Mouse (Mus musculus): ENCODE results near the gene Uhrf1bp1.

The Uhrf1bp1 gene

DNA sequence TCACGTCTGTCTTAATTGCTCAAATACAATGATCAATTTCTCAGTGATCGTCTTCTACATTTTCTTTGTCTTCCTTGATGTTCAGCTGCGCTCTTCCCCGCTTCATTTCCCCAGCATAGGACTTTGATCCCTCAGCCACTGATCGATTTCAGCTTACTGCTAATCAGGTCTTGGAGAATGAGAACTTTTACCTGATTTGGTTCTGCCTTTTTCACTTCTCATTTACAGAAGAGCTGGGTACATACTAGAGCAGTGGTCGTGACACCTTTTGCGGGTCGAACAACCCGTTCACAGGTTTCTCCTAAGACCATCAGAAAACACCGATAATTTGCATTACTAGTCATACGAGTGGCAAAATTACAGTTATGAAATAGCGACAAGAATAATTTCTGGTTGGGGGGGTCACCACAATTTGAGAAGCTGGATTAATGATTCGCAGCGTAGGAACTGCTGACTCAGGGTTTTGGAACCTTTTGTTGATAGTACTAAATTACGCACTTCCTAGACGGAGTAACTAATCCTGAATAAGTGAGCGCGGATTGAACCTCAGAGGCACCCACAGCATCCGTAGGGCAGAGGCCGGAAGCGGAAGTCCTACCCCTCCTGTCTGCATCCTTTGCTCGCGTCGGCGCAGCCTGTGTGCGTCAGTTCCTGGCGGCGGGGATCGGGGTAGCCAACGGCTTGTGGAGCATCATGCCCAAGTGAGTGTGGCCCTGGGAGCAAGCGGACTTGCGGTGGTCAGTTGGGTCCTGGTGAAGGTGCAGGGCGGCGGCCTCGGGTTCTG, 16.6 kb upstream of the Uhrf1bp1 start:
- CTCF ChIA-PET = interaction anchor here (0.6 to 1.7 kb wide), 4 partner anchors 12 to 96 kb away, joined by 3 to 10 read pairs (median 4); no protein-coding TSS in a partner anchor

DNA sequence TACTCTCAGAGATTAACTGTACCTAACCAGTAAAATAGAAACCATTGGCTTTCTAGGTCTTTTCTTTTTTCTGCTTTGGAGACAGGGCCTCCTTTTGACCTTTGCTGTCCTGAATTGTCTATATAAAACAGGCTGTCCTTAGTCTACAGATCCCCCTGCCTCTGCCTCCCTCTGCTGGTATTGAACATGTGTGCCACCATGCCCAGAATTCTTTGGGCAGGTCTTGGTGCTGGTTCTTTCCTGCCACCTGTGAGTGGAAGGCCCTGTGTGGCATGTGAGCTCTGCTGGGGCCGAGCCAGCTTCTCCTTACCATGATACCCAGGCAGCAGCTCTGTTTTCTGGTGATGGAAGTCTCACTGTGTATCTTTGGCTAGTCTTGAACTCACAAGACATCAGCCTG, 7.9 kb upstream of the Uhrf1bp1 start:
- CTCF ChIA-PET = interaction anchor here (0.5 kb wide), 1 partner anchor 124 kb away, joined by 3 read pairs; no protein-coding TSS in a partner anchor

DNA sequence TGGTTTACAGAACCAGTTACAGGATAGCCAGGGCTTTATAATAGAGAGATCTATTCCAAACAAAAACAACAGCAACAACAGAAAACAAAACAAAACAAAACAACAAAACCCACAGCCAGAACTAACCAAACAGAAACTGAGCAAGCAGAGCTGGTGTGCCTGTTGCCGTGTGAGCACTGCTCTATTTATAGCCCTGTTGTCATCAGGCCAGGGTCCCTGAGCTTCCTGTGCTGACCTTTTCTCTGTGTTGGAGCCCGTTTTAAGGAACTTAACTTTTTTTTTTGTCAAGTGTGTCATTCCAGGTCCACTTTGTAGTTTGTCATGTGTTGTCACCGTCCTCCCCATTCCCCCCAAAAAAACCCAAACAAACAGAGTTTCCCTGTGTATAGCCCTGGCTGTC, 5.2 kb upstream of the Uhrf1bp1 start:
- CTCF ChIA-PET = no interaction called here

DNA sequence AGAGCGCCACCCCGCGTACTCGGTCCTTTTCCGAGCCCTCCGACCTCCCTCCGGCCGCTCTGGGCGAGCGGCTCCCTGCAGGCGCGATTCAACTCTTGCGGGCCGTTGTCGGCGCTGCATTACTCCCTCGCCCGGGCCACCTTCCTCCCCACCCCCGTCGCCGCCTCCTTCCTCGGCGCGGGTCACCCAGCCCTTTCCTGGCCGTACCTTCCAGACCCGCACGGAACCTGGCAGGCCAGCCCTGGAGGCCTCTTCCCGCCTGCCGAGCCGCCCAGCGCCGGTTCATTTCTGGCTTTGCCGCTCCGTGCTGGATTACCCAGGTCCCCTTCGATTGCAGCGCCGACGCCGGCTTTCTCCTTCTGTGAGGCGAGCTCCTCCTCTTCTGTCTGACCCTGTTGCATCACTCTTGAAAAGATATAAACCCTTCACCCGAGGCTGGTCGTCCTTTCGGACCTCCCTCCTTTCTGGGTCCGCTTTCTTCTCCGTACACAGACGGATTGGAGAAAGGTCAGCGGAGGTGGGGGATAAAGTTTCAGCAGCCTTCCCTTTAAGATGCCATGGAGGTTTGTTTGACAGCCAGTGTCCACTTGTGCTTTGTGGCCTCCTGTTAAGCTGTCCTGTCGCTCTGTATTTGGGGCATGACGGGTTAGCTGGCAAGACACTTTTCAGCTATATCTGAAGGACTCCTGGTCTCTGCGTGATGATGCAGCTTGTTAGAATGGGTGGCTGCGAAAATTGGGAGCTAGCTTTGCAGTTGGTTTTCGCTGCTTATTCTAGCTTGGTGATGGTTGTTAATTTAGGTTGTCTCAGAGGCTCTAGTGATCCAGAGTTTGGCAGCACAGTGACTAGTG, 782 bp downstream of the Uhrf1bp1 start:
- CTCF ChIA-PET = interaction anchor here (0.6 kb wide), 1 partner anchor 64 kb away, joined by 3 read pairs; no protein-coding TSS in a partner anchor

DNA sequence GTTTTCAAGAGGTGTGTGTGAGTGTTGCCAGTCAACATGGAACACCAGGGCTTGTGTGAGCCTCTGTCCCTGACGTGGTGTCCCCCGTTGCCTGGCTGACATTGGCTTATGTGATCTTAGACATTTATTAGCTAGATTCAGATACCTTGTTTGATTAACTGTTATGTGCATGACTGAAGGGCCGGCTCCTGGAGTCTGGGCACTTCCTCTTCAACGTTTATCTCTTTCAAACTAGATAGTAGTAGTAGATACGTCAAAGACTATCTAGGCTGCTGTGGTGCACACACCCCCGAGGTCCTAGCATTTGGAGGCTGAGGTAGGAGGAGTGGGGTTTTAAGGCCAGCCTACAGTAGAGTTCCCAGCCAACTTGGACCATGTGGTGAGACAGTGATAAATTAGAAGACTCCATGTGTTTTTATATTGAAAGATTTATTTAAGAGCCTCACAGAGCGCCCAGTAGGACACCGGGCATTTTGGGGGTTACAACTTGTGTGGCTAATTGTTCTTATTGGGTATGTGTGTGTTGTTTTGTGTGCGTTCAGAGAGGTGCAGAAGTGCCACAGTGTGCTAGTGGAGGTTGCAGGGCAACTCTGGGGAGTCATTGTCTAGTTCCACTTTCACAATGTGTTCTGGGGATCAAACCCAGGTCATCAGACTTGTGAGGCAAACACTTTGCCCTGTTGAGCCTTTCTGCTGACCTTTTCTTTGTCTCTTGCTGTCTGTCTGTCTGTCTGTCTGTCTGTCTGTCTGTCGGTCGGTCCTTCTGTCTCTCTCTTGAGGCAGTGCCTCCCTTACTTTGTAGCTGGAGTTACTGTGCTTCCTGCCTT, 1.6 kb downstream of the Uhrf1bp1 start:
- CTCF ChIA-PET = no interaction called here

DNA sequence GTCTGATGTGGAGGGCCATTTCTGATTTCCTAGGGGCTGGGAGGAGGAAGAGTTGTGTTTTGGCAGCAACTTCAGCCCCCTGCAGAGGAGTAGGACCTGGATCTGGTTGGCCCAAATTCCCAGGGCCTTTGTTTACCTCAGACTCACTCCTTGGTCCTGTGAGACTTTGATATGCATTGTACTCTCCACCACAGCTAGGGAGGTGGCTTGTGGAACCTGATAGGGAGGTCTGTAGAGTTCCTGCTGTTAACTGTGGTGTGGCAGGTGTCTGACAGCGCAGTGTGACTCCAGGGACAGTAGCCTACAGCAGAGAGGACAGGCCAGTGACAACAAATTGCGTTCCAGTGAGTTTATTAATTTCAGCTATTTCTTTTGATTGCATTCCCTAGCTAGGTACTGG, 2.9 kb downstream of the Uhrf1bp1 start:
- CTCF ChIA-PET = no interaction called here

DNA sequence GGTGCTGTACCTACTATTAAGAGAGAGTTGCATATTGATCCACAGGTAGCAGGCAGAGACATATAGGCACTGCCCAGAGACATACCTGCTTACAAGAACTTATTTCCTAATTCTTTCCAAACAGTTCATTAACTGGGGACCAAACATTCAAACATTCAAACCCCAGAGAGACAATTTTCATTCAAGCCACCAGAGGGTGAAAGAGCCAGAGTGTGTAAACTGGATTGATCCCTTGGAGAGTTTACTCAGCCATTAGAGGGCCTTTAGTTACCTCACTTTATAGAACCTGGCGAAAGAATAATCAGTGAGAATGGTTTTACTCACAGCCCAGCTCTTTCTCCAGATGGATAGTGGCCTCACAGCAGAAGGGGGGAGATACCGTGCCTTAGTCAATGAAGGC, 9.2 kb downstream of the Uhrf1bp1 start:
- CTCF ChIA-PET = no interaction called here

DNA sequence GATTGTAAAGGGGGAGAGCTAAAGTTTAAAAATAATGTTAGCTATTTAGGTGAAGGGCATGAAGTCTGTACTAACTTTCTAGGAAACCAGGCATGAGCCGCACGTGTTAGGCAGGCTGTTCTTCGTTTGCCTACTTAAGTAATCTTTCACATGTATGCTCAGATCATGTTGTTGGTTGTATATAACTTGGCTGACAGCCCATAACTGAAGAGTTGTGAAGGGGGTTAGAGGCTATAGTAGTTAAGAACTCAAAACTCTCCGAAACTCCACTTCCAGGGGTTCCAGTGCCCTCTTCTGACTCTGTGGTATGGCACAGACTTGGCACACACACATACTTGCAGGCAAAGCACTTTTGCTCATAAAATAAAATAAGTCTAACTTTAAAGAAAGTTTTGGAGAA, 10.5 kb downstream of the Uhrf1bp1 start:
- CTCF ChIA-PET = no interaction called here

DNA sequence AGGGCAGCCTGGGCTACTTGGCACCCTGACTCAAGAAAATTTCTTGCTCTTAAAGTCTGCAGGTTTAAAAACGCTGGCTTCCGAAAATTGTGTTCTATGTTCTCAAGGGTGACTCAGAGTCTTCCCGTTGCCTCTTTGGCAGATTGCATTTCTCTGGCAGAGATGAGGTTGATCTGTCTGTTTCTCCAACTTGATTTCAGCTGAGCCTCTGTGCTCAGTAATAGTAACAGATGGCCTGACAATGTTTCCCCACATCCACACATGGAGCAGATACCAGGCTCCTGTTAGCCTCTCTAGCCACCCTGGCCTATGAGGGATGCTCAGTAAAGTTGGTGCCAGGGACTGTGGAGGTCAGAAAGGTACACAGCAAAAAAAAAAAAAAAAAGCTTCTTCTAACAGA, 15.6 kb downstream of the Uhrf1bp1 start:
- CTCF ChIA-PET = no interaction called here

DNA sequence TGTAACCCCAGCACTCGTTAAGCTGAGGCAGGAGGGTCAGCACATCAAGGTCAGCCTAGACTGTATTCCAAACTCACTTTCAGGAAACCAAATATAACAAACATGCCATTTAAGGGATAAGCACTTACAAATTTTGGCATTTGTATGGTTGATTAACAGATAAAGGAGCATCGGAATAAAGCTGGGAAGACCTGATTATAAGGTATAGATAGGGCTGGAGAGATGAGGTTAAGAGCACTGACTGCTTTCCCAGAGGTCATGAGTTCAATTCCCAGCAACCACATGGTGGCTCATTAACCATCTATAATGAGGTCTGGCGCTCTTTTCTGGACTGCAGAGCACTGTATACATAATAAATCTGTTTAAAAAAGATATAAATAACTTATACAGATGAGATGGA, 17.3 kb downstream of the Uhrf1bp1 start:
- CTCF ChIA-PET = no interaction called here

DNA sequence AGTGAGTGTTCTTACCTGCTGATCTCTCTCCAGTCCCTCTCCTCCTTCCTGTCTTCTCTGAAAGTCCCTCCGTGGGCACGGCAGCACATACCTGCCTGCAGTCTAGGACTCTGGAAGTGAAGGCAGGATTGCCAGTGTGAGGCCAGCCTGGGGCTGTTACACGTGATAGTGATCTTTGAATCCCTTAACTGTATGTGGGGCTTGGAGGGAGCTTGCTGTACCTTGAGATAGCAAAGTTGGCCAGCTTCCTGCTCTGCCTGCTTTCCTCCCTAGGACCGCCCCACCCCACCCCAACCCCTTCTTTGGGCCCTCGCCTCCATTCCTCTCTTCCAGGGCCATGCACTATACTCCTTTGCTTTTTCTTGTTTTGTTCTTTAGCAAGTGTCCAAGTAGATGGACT, 18.3 kb downstream of the Uhrf1bp1 start:
- CTCF ChIA-PET = no interaction called here

DNA sequence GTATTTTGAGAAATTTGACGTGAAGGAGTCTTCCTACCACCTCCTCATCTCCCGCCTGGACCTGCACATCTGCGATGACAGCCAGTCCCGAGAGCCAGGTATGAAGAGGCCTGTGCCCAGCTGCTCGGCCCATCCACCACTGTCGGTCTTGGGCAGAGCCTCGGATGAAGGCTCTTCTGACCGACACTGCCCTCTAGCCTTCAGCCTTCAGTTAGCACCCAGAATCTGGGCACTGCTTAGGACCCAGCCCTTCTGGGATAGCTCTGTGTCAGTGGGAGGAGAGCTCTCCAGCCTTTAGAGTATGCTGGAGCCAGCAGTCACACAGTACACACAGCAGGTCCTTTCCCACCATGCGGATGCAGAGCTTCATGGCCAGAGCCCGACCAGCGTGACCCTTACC, 25.3 kb downstream of the Uhrf1bp1 start:
- CTCF ChIA-PET = no interaction called here

DNA sequence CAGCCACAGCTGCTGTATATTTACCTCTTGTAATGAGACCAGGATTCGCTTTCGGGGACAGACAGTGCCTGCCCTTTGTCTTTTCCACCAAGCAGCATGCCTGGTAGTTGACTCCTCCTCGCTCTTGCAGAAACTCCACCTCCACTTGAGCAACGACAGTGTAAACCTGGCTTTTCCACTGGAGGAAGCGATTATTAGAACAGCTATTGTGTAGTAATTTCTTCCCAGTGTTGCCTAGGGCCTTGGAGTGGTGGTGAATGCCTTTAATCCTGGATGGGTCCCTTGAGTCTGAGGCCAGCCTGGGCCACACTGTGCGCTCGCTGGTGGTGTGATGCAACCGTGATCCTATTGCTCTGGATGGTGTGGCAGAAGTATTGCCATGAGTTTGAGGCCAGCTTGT, 26.9 kb downstream of the Uhrf1bp1 start:
- CTCF ChIA-PET = no interaction called here

DNA sequence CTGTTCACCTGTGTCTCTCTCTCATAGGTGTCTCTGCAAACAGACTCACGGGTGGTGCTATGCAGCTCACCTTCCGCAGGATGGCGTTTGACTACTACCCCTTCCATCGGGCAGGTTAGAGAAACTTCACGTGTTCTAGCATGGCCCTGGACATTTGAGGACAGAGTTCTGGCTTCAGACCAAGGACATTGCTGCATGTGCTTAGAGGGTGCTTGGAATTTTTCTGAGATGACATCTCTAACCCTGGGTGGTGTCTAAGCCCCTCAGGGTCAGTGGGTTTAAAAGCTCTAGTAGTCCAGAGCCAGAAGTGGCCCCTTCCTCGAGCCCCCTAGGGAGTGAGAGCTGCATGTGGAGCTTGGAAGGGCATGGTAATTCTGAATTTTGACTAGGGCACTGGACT, 27.8 kb downstream of the Uhrf1bp1 start:
- CTCF ChIA-PET = no interaction called here

DNA sequence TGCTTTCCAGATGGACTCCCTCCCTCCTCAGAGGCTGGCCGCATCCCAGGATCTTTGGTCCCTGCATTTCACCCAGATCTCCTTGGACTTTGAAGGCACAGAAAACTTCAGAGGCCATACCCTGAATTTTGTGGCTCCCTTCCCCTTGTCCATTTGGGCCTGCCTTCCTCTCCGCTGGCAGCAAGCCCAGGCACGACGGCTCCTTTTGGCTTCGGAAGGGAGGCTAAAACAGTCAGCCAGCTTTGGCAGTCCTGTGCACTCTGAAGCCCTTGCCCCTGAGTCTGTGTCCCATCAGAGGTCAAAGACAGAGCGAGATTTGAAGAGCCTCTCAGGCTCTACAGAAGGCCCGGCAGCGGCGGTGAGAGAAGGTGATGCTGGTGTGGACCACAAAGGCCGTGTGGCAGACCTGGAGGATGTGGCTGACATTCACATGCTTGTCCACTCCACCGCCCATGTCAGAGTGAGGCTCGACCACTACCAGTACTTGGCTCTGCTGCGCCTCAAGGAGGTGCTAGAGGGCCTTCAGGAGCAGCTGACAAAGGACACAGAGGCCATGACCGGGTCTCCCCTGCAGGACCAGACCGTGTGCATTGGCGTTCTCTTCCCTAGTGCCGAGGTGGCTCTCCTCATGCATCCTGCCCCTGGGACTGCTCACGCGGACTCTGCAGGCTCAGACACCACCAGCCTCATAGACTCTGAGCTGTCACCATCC, 30.4 kb downstream of the Uhrf1bp1 start:
- CTCF ChIA-PET = no interaction called here

DNA sequence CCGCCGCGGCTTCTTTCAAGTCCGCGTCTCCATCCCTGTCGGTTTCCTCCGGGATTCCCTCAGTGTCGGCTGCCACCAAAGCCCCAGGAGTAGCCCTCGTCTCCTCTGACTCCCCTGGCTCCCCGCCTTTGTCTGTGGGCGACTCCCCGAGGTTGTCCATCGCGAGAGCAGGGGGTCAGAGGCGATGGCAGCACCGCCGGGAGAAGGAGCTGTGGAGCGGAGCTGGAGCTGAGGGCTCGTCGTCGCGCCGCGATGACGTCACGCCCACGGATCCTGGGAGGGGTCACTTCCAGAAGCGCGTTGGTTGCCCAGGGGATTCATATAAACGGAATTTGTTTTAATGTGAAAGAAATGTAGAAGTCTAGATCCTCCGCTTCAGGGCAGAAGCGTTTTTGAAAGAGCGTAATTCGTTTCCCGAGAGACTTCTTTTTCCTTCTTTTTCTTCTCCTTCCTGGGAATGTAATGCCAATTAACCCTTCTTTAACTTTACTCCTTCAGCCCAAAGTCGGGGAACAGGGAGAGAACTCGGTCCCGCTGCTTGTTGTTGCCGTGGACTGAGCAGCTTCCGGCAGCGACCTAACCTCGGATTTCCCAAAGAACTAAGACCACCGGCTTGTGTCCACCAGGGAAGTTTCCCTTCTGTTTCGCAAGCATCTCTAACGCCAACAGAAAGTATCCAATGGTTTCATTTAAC, 51.4 kb downstream of the Uhrf1bp1 start:
- CTCF ChIA-PET = interaction anchor here (0.5 kb wide), 1 partner anchor 244 kb away, joined by 5 read pairs; no protein-coding TSS in a partner anchor

DNA sequence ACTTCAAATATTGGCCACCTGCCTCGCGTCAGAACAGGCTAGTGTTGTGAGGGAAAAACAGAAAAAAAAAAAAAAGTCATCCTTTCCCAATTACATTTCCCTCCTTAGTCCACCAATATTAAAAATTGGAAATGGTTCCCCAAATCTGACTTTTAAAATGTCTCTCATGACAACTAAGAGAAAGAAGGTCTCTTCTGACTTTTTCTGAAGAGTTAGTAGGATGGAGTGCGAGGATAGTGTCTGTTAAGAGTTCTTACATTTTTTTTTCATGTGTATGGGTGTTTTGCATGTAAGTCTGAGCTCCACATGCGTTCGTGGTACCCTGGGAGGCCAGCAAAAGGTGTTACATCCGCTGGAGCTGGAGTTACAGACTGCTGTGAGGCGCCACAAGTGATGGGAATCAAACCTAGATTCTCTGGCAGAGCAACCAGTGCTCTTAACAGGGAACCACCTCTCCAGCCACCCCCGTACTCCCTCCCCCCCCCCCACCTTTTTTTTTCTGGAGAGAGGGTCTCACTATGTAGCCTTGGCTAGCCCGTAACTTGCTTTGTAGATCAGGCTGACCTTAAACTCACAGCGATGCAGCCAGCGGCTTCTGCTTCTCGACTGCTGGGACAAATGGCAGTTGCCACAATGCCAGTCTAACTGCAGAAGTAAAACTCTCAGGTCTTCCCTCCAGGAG, 52.1 kb downstream of the Uhrf1bp1 start:
- CTCF ChIA-PET = interaction anchor here (0.5 to 1.1 kb wide), 2 partner anchors 14 to 245 kb away, joined by 4 to 5 read pairs; no protein-coding TSS in a partner anchor

DNA sequence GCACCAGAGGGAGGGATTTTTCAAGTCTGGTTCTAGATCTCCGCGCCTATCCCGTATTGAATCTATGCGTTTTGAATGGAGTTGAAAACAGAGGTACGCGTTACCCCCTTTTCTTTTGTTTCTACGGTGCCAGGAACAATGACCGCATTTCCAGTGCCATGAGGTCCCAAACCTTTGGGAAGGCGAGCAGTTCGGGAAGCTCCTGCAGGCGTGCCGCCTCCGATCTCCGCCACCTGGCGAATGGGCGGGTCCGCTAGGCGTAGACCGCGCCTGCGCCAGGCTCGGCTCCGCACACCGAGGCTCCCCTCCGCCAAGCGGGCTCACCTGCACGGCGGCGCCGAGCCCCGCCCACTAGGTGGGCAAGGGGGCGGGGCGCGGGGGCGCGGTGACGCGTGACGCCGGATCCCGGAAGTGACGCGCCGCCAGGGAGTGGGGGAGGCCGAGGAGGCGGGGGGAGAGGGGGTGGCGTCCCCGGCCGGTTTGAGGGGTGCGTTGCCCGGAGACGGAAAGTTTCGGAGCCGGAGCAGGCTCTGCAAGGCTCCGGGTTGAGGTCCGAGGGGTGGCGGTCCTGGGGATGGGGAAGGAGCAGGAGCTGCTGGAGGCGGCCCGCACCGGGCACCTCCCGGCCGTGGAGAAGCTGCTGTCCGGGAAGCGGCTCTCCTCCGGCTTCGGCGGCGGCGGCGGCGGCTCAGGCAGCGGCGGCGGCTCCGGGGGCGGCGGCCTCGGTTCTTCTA, 52.8 kb downstream of the Uhrf1bp1 start, which contains the start of gene Anks1:
TSS of gene Anks1 (plus strand) at position 419 of the 734 bp plus-strand sequence.
- CTCF ChIA-PET = interaction anchor here (1.1 kb wide), 1 partner anchor 13 kb away, joined by 4 read pairs; no protein-coding TSS in a partner anchor
